ENCODE assay signal across 30 mouse cellular contexts in the genomic region with DNA sequence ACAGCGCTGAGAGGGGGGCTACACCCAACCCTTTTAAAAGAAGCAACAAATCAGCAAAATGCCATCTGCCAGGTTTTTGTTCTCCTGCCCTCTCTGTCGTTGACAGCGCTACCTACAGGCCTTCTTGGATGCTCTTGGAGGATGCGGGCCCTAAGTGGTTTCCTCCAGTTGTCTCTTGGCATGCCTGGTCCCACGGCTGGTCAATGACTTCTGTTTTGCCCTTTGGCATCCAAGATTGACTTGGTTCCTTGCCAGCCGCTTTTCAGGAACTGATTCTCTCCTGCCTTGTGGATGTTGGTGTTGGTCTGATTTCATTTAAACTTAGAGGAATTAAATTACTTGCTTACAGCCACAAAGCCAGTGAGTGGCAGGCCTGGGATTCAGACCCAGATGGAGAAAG. TPM values are rescaled to one million over a fixed set of nuclear protein-coding genes. Genes with fewer than 3 reads are reported as not detected.
DNase-seq lines count a peak whose midpoint lies in the region; ATAC-seq lines count a peak whose summit lies in the region.
"Had no signal": no experiment of that assay in that cellular context is flagged by ENCODE, and none has a peak within 500 bp of the region (broad histone marks: within the 10 kb centered on the region; RNA-seq: fewer than 3 reads in every experiment).

No protein-coding gene starts in this region.

- H3K36me3 ChIP-seq in forebrain, embryonic 14.5 days (ENCODE audit: control insufficient read depth, insufficient read depth, low read length) = no peaks in the 10 kb centered on the region
- H3K36me3 ChIP-seq in forebrain, embryonic 10.5 days (replicated peaks) = no peaks in the 10 kb centered on the region
- H3K36me3 ChIP-seq: heart, embryonic 12.5 days; kidney, embryonic 15.5 days; limb, embryonic 13.5 days; lung, embryonic 15.5 days had no signal

- WGBS in forebrain, embryonic 14.5 days = 76% methylated on average over 6 of the region's 6 CpGs
- WGBS in forebrain, embryonic 10.5 days = 81% methylated on average over 6 of the region's 6 CpGs

- H3K4me1 ChIP-seq in forebrain, embryonic 14.5 days (ENCODE audit: control insufficient read depth, insufficient read depth, low read length) = no peaks in the 10 kb centered on the region
- H3K4me1 ChIP-seq in forebrain, embryonic 10.5 days = no peaks in the 10 kb centered on the region
- H3K4me1 ChIP-seq: heart, embryonic 12.5 days; kidney, embryonic 15.5 days; limb, embryonic 13.5 days; lung, embryonic 15.5 days had no signal

- no peak overlapping the region for H3K4me3 ChIP-seq in forebrain, embryonic 14.5 days (ENCODE audit: low read depth, low read length)
- H3K4me3 ChIP-seq in forebrain, embryonic 10.5 days = no peak overlapping the region
- H3K4me3 ChIP-seq: gastrocnemius, adult 2 months; heart, adult 2 months; heart, embryonic 12.5 days; kidney, embryonic 15.5 days; left cerebral cortex, adult 2 months; limb, embryonic 13.5 days; lung, embryonic 15.5 days had no signal

- H3K9me3 ChIP-seq in forebrain, embryonic 14.5 days (replicated peaks; ENCODE audit: control insufficient read depth, low read length) = no peaks in the 10 kb centered on the region
- H3K9me3 ChIP-seq in forebrain, embryonic 10.5 days = no peaks in the 10 kb centered on the region
- H3K9me3 ChIP-seq: heart, embryonic 12.5 days; kidney, embryonic 15.5 days; limb, embryonic 13.5 days; lung, embryonic 15.5 days had no signal

- no peak overlapping the region for H3K4me2 ChIP-seq in forebrain, embryonic 14.5 days (ENCODE audit: low read length)
- H3K4me2 ChIP-seq: heart, embryonic 12.5 days; hindbrain, embryonic 14.5 days; kidney, embryonic 15.5 days; limb, embryonic 13.5 days; liver, embryonic 11.5 days; lung, embryonic 15.5 days; midbrain, embryonic 11.5 days had no signal

- DNase-seq in forebrain, embryonic 14.5 days (ENCODE audit: low spot score) = no peak
- no peak for DNase-seq in forebrain, embryonic 10.5 days (ENCODE audit: extremely low spot score, low spot score)
- peak; percentile 48 for DNase-seq in left cerebral cortex, postnatal 4 days
- no peak for DNase-seq in left cerebral cortex, adult 11 months (ENCODE audit: low spot score)
- peak; percentile 76 for DNase-seq in MN1 (ENCODE audit: low spot score)
- peak; percentile 22 for DNase-seq in brain, adult 2 months (ENCODE audit: low read depth, low spot score)
- DNase-seq in adrenal gland, postnatal 36 days = no peak
- DNase-seq: adrenal gland, adult 2 months; B cell, adult 2 months; gastrocnemius, adult 2 months; gastrocnemius, postnatal 36 days; heart, adult 2 months; kidney, adult 11 months; thymus, adult 18-20 months; thymus, postnatal 25 days had no signal

- ATAC-seq in forebrain, embryonic 14.5 days = peak; percentile 40; the same call in 1 of the 2 replicates
- ATAC-seq: activated CD4-positive, CD25-positive, alpha-beta regulatory T cell, adult 4 months had no signal

- intact Hi-C loops in left cerebral cortex, postnatal 4 days (cut with DNase I) = no loop called here

- no peak overlapping the region; the same call in 1 of the 2 replicates for H3K27ac ChIP-seq in forebrain, embryonic 14.5 days (ENCODE audit: low read depth, low read length)
- H3K27ac ChIP-seq in forebrain, embryonic 10.5 days = no peak overlapping the region
- H3K27ac ChIP-seq: gastrocnemius, adult 2 months; heart, adult 2 months; hindbrain, embryonic 14.5 days; kidney, embryonic 15.5 days; left cerebral cortex, adult 2 months; limb, embryonic 13.5 days; lung, embryonic 15.5 days; stomach, postnatal 0 days had no signal

- H3K9ac ChIP-seq in forebrain, embryonic 14.5 days (ENCODE audit: low read length) = no peak overlapping the region
- H3K9ac ChIP-seq: heart, embryonic 12.5 days; hindbrain, embryonic 14.5 days; kidney, embryonic 15.5 days; limb, embryonic 13.5 days; lung, embryonic 15.5 days had no signal

- no peaks in the 10 kb centered on the region for H3K27me3 ChIP-seq in forebrain, embryonic 14.5 days (replicated peaks; ENCODE audit: control insufficient read depth, insufficient read depth, low read length)
- no peaks in the 10 kb centered on the region for H3K27me3 ChIP-seq in forebrain, embryonic 10.5 days (ENCODE audit: poor library complexity, severe bottlenecking)
- H3K27me3 ChIP-seq: heart, embryonic 12.5 days; kidney, embryonic 15.5 days; limb, embryonic 13.5 days; lung, embryonic 15.5 days had no signal

RNA-seq across cellular contexts. Expression of gene Brinp2, which starts 32.8 kb away (rescaled TPM):
- 23.6 and 36.7 TPM in 2 replicates for polyA plus RNA-seq in forebrain, embryonic 14.5 days (2014; fragmentation: Nextera tagmentation; extraction: Ambion mirVana)
- 1.0 and 2.4 TPM in 2 replicates for polyA plus RNA-seq in forebrain, embryonic 10.5 days (2016; fragmentation: Nextera tagmentation; extraction: Ambion mirVana)
- 10 to 100 TPM; 50.7 to 59.4 TPM for total RNA-seq in left cerebral cortex, postnatal 4 days (2021)
- total RNA-seq in adrenal gland, postnatal 36 days (2021) = under 1 TPM; 0.50 to 0.63 TPM
- total RNA-seq: common myeloid progenitor, adult 5-6 weeks; hematopoietic stem cell, adult 5-6 weeks; megakaryocyte progenitor cell, adult 5-6 weeks; monocyte, adult 5-6 weeks had no signal
- polyA plus RNA-seq: liver, embryonic 16.5 days had no signal

RNA-seq across cellular contexts. Expression of gene Astn1, which starts 38.7 kb away (rescaled TPM):
- polyA plus RNA-seq in forebrain, embryonic 14.5 days (2014; fragmentation: Nextera tagmentation; extraction: Ambion mirVana) = 38.4 and 40.1 TPM in 2 replicates
- polyA plus RNA-seq in forebrain, embryonic 10.5 days (2016; fragmentation: Nextera tagmentation; extraction: Ambion mirVana) = 7.7 and 8.2 TPM in 2 replicates
- 100 to 1,000 TPM; 166 to 167 TPM for total RNA-seq in left cerebral cortex, postnatal 4 days (2021)
- 1 to 10 TPM; 4.8 to 6.4 TPM for total RNA-seq in adrenal gland, postnatal 36 days (2021)
- total RNA-seq: common myeloid progenitor, adult 5-6 weeks; hematopoietic stem cell, adult 5-6 weeks; megakaryocyte progenitor cell, adult 5-6 weeks; monocyte, adult 5-6 weeks had no signal
- polyA plus RNA-seq: liver, embryonic 16.5 days had no signal

Comparison
In these comparisons a context has a peak if more than half of its experiments do, and no peak if none do; other contexts are left out.
1. DNase-seq: peak in left cerebral cortex, postnatal 4 days (single experiment), MN1 (single experiment) and brain, adult 2 months (single experiment); none in forebrain, embryonic 14.5 days (single experiment), forebrain, embryonic 10.5 days (single experiment), left cerebral cortex, adult 11 months (single experiment) and adrenal gland, postnatal 36 days (0 of 2).
2. RNA of gene Brinp2, which starts 32.8 kb away (total RNA-seq): 50.7 to 59.4 TPM in left cerebral cortex, postnatal 4 days; 0.50 to 0.63 TPM in adrenal gland, postnatal 36 days; every median in the first group is over 10 times any median in the second.
3. RNA of gene Astn1, which starts 38.7 kb away (total RNA-seq): 166 to 167 TPM in left cerebral cortex, postnatal 4 days; 4.8 to 6.4 TPM in adrenal gland, postnatal 36 days; every median in the first group is over 10 times any median in the second.